Mouse (Mus musculus): ENCODE measurements around the gene Gm16506.
"Not testable (repeated sequence)": the region's sequence is repeated elsewhere in the genome, so short reads cannot be mapped to it uniquely, and the experiment has no call there.

Gm16506 gene

GRCm38 (mm10) chr14:43727385-43727784 is at the start of gene Gm16506:
Gene Gm16506, minus strand, starts transcription at chr14:43727485.
- DNase-seq (ENCODE audit: extremely low spot score, low read depth, low spot score): not testable (repeated sequence)

GRCm38 (mm10) chr14:43747566-43747965 is 20.3 kb upstream of the Gm16506 start, which contains the start of gene Gm6526:
Gene Gm6526, plus strand, starts transcription at chr14:43747866.
- DNase-seq (ENCODE audit: extremely low spot score, low read depth, low spot score): not testable (repeated sequence)

DNA sequence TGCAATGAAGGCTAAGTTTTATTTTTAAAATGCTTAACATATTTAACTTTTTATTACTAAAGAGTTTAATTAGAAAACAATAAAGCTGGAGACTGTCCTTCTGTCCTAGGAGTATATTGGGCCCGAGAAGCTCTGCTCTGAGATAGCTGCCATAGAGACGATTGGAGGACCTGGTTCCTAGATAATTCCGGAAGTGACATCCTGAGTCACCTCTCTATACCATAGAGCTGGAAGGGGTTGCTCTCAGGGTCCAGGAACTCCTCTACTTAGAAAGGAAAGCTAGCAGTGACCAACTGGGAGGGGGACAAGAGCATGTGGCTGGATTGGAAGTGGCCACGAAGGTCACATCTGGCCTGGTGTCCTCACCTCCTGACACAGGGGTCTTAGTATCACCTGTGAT is 29.7 kb downstream of the Gm16506 start, which contains the start of gene Gm7324:
Gene Gm7324, plus strand, starts transcription at position 208 of the 400 bp plus-strand sequence.
- DNase-seq (ENCODE audit: extremely low spot score, low read depth, low spot score): not testable (repeated sequence)

- DNase-seq (ENCODE audit: extremely low spot score, low read depth, low spot score): not testable (repeated sequence)
Measured at GRCm38 (mm10) chr14:43677099-43677498, 50.2 kb downstream of the Gm16506 start, which contains the start of gene Gm8165. Gene Gm8165, minus strand, starts transcription at chr14:43677199.
